Mouse (Mus musculus): ENCODE results near the gene Gsta2. TPM values are rescaled to one million over a fixed set of nuclear protein-coding genes. Genes with fewer than 3 reads are reported as not detected.
"Not testable (repeated sequence)": the region's sequence is repeated elsewhere in the genome, so short reads cannot be mapped to it uniquely, and the experiment has no call there.

Gene Gsta2
- polyA plus RNA-seq, 1 experiment: 0.15 TPM

DNA sequence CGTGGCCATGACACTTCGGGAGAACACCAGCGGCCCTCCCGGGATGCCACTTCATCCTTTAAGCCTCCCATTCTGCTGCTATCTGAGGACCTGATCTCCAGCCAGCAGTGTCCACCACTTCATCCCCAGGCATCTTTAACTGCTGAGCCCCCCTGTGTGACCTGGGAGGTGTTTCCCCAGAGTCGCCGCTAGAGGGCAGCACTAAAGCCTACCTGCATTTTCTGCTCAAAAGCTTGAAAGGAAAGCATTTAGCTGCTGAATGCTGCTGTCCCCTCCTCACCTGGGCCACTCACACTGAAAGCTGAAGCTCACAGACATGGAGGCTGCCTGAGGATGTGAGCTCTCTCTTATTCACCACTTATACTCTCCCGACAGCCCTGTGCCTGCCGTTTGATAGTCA lies 15.3 kb downstream of the Gsta2 start:
- 25% methylated on average over 8 of the region's 8 CpGs for WGBS
- H3K4me1 ChIP-seq (ENCODE audit: control insufficient read depth, insufficient read depth, insufficient read length); H3K27ac ChIP-seq (ENCODE audit: insufficient read depth, low read length); H3K36me3 ChIP-seq (ENCODE audit: control insufficient read depth, insufficient read depth, low read length); H3K4me3 ChIP-seq (ENCODE audit: extremely low read depth, insufficient read depth, insufficient read length); H3K27me3 ChIP-seq (ENCODE audit: control insufficient read depth, insufficient read depth, low read length): not testable (repeated sequence)
- peak; percentile 38; the same call in 1 of the 2 replicates for TF ChIP-seq CTCF (IDR thresholded peaks at IDR 0.05; ENCODE audit: extremely low read depth, insufficient read depth, insufficient read length, insufficient replicate concordance)
- peak in 1 of 2 experiments; percentile 32 for DNase-seq (ENCODE audit: low read depth in 1 of 2, low spot score in 2 of 2)

DNA sequence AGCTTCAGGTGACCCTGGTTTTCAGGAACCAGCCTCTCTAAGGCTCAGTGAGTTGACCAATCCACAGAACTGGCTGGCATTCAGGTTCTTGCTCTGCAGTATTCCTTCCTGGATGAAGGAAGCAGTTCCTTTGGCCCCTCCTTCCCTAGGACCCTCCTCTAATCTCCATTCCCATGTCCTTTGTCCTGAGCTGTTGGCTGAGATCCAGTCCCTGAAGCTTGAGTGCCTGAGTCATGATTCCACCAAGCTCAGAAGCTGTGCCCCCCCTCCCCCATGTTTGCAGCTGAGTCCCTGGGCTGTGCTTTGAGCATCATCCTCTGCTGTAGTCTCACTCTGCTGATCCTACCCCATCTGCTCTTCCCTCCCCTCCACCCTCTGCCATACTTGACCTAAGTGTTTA lies 18.5 kb downstream of the Gsta2 start:
- H3K4me3 ChIP-seq (ENCODE audit: extremely low read depth, insufficient read depth, insufficient read length); H3K4me1 ChIP-seq (ENCODE audit: control insufficient read depth, insufficient read depth, insufficient read length); H3K36me3 ChIP-seq (ENCODE audit: control insufficient read depth, insufficient read depth, low read length); H3K27ac ChIP-seq (ENCODE audit: insufficient read depth, low read length); H3K27me3 ChIP-seq (ENCODE audit: control insufficient read depth, insufficient read depth, low read length); DNase-seq (ENCODE audit: low read depth in 1 of 2, low spot score in 2 of 2): not testable (repeated sequence)

DNA sequence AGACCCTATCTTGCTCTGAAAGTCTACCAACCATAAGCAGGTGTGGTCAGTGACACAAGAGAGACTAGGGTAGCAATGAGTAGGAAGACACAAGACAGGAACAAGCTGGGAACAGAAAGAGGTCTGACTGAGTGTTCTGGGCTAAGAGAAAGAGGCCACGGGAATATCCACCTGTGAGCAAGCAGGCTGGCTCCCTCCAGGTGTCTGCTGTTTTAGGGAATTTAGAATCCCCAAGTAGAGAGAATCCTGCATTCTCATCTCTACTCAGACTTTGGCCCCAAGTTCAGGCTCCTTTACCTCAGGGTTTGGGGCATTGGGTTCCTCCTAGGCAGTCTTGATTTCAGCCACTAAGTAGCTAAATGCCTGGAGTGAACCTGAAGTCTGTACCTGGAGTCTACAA lies 28.3 kb downstream of the Gsta2 start, which contains the start of gene Omt2b:
Gene Omt2b (plus strand): TSS at position 301 of the 400 bp plus-strand sequence.
- 88% methylated on average over 1 of the region's 1 CpGs for WGBS
- not testable (repeated sequence) for H3K27ac ChIP-seq (ENCODE audit: insufficient read depth, low read length); H3K36me3 ChIP-seq (ENCODE audit: control insufficient read depth, insufficient read depth, low read length); DNase-seq (ENCODE audit: low read depth in 1 of 2, low spot score in 2 of 2); H3K4me3 ChIP-seq (ENCODE audit: extremely low read depth, insufficient read depth, insufficient read length); H3K4me1 ChIP-seq (ENCODE audit: control insufficient read depth, insufficient read depth, insufficient read length); H3K27me3 ChIP-seq (ENCODE audit: control insufficient read depth, insufficient read depth, low read length)

DNA sequence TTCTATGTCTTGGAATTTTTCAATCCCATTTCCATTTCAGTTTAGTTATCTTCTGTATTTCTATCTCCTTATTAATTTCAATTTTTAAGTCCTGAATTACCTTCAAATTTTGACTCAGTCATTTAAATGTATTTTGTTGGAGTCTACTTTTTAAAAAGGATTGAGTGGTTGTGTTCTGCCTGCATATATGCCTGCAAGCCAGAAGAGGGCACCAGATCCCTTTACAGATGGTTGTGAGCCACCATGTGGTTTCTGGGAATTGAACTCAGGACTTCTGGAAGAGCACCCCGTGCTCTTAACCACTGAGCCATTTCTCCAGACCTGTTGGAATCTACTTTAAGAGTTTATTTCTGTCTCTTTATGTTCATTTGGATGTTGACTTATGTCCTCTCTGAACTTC lies 36.1 kb downstream of the Gsta2 start:
- TF ChIP-seq CTCF (IDR thresholded peaks at IDR 0.05; ENCODE audit: extremely low read depth, insufficient read depth, insufficient read length, insufficient replicate concordance) (no peak), POLR2A (IDR thresholded peaks at IDR 0.05; ENCODE audit: low read depth, low read length) (no peak)
- no peak overlapping the region for H3K4me3 ChIP-seq (ENCODE audit: extremely low read depth, insufficient read depth, insufficient read length)
- H3K4me1 ChIP-seq (ENCODE audit: control insufficient read depth, insufficient read depth, insufficient read length): no peaks in the 10 kb centered on the region
- no peak for DNase-seq (ENCODE audit: low read depth in 1 of 2, low spot score in 2 of 2)
- no peaks in the 10 kb centered on the region for H3K36me3 ChIP-seq (ENCODE audit: control insufficient read depth, insufficient read depth, low read length)
- no peak overlapping the region for H3K27ac ChIP-seq (ENCODE audit: insufficient read depth, low read length)
- H3K27me3 ChIP-seq (ENCODE audit: control insufficient read depth, insufficient read depth, low read length): no peaks in the 10 kb centered on the region
- WGBS: 3% methylated on average over 1 of the region's 1 CpGs

DNA sequence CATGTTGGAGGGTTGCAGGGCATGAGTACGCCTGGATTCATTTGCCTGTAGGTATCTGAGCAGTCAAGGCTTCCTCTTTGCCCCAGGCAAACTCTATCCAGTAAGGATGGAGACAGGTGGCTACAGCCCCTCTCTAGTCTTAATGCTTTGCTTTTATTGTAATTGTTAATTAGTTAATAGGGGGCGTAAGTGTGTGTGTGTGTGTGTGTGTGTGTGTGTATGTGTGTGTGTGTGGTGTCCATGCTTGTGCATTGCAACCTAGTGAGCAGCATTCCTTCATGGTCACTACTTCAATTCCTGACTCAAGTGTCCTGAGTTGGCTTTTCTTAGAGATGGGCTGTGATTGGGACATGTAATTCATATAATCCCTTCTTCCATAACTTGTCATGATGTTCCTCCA lies 40.9 kb downstream of the Gsta2 start, which contains the start of gene Omt2a:
Gene Omt2a (minus strand): TSS at position 101 of the 400 bp plus-strand sequence.
- WGBS: 84% methylated on average over 2 of the region's 2 CpGs
- DNase-seq (ENCODE audit: low read depth in 1 of 2, low spot score in 2 of 2): no peak
- H3K4me3 ChIP-seq (ENCODE audit: extremely low read depth, insufficient read depth, insufficient read length): no peak within 1 kb of the TSS
- no peaks in the 10 kb centered on the region for H3K36me3 ChIP-seq (ENCODE audit: control insufficient read depth, insufficient read depth, low read length)
- no peaks in the 10 kb centered on the region for H3K27me3 ChIP-seq (ENCODE audit: control insufficient read depth, insufficient read depth, low read length)
- no peak within 1 kb of the TSS for H3K27ac ChIP-seq (ENCODE audit: insufficient read depth, low read length)
- H3K4me1 ChIP-seq (ENCODE audit: control insufficient read depth, insufficient read depth, insufficient read length): no peaks in the 10 kb centered on the region
- no peak for TF ChIP-seq CTCF (IDR thresholded peaks at IDR 0.05; ENCODE audit: extremely low read depth, insufficient read depth, insufficient read length, insufficient replicate concordance)

DNA sequence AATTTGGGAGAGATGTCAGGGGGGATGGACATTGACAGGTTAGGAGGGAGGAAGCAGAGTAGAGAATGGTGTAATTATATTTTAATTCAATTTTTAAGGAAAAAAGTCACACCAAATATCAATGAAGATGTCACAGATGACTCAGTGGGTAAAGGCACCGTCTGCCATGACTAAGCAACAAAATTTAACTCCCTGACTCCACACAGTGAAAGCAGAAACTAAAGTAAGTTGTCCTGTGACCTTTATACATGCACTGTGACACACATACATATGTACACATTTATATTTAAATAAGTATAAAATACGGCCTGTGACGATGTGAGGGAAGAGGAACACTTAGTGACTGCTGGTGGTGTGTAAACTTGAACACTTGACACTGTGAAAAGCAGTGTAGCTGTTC lies 47.5 kb downstream of the Gsta2 start:
- not testable (repeated sequence) for H3K27ac ChIP-seq (ENCODE audit: insufficient read depth, low read length); H3K4me3 ChIP-seq (ENCODE audit: extremely low read depth, insufficient read depth, insufficient read length); DNase-seq (ENCODE audit: low read depth in 1 of 2, low spot score in 2 of 2); H3K27me3 ChIP-seq (ENCODE audit: control insufficient read depth, insufficient read depth, low read length); H3K36me3 ChIP-seq (ENCODE audit: control insufficient read depth, insufficient read depth, low read length); H3K4me1 ChIP-seq (ENCODE audit: control insufficient read depth, insufficient read depth, insufficient read length)
- 65% methylated on average over 3 of the region's 3 CpGs for WGBS

DNA sequence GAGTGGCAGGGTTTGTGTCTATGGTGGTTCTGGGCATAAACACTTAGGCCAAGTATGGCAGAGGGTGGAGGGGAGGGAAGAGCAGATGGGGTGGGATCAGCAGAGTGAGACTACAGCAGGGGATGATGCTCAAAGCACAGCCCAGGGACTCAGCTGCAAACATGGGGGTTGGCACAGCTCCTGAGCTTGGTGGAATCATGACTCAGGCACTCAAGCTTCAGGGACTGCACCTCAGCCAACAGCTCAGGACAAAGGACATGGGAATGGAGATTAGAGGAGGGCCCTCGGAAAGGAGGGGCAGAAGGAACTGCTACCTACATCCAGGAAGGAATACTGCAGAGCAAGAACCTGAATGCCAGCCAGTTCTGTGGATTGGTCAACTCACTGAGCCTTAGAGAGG lies 56.4 kb downstream of the Gsta2 start:
- H3K27ac ChIP-seq (ENCODE audit: insufficient read depth, low read length); H3K27me3 ChIP-seq (ENCODE audit: control insufficient read depth, insufficient read depth, low read length); H3K4me1 ChIP-seq (ENCODE audit: control insufficient read depth, insufficient read depth, insufficient read length); DNase-seq (ENCODE audit: low read depth in 1 of 2, low spot score in 2 of 2); H3K4me3 ChIP-seq (ENCODE audit: extremely low read depth, insufficient read depth, insufficient read length); H3K36me3 ChIP-seq (ENCODE audit: control insufficient read depth, insufficient read depth, low read length): not testable (repeated sequence)
- 76% methylated on average over 1 of the region's 1 CpGs for WGBS

DNA sequence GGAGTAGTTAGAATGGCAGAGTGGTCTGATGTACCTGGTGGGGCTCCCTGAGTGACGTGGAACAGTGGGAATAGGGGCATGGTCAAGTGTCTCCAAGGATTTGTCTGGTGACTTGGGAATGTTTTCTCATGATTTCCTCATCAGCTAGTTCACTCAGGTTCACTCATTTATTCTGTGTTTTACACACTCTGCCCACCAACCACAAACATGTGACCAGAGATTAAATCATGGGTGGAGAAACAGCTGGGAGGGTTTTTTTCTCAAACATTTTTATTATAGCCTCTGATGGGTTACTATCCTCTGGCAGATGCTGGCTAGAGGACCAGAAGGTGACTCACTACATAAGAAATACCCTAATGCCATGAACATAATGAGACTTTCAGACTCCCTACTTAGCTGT lies 57.4 kb downstream of the Gsta2 start:
- H3K4me1 ChIP-seq (ENCODE audit: control insufficient read depth, insufficient read depth, insufficient read length): no peaks in the 10 kb centered on the region
- no peaks in the 10 kb centered on the region for H3K36me3 ChIP-seq (ENCODE audit: control insufficient read depth, insufficient read depth, low read length)
- WGBS: 88% methylated on average over 1 of the region's 1 CpGs
- no peaks in the 10 kb centered on the region for H3K27me3 ChIP-seq (ENCODE audit: control insufficient read depth, insufficient read depth, low read length)
- H3K27ac ChIP-seq (ENCODE audit: insufficient read depth, low read length): no peak overlapping the region
- H3K4me3 ChIP-seq (ENCODE audit: extremely low read depth, insufficient read depth, insufficient read length): no peak overlapping the region
- no peak for TF ChIP-seq POLR2A (IDR thresholded peaks at IDR 0.05; ENCODE audit: low read depth, low read length)
- no peak for TF ChIP-seq CTCF (IDR thresholded peaks at IDR 0.05; ENCODE audit: extremely low read depth, insufficient read depth, insufficient read length, insufficient replicate concordance)
- no peak for DNase-seq (ENCODE audit: low read depth in 1 of 2, low spot score in 2 of 2)

All from spleen, adult 2 months (tissue).